Comparison of ENCODE assay signal across 9 mouse cellular contexts in genomic region chr17:36060829-36061228, GRCm38 (mm10). TPM values are rescaled to one million over a fixed set of nuclear protein-coding genes. Genes with fewer than 3 reads are reported as not detected.
DNase-seq lines count a peak whose midpoint lies in the region; ATAC-seq lines count a peak whose summit lies in the region.
"Had no signal": no experiment of that assay in that cellular context is flagged by ENCODE, and none has a peak within 500 bp of the region (broad histone marks: within the 10 kb centered on the region; RNA-seq: fewer than 3 reads in every experiment).

No protein-coding gene starts in this region.

- ATAC-seq in forebrain, embryonic 13.5 days, result no peak
- ATAC-seq in megakaryocyte-erythroid progenitor cell, adult 5-6 weeks (replicated peaks; ENCODE audit: low FRiP score, low TSS enrichment, poor library complexity, severe bottlenecking), result peak; percentile 66

- H3K36me3 ChIP-seq in forebrain, embryonic 10.5 days (replicated peaks), result no peaks in the 10 kb centered on the region
- no peaks in the 10 kb centered on the region for H3K36me3 ChIP-seq in forebrain, embryonic 13.5 days (ENCODE audit: poor library complexity, severe bottlenecking)
- H3K36me3 ChIP-seq: neural tube, embryonic 12.5 days had no signal

- peak; percentile 69 for DNase-seq in forebrain, embryonic 10.5 days (ENCODE audit: extremely low spot score, low spot score)
- peak; percentile 88 to 92 for DNase-seq in adrenal gland, adult 18-20 months (ENCODE audit: low spot score in 2 of 2)
- peak; percentile 88 for DNase-seq in embryo, embryonic 11 days
- peak; percentile 84 to 92 for DNase-seq in heart, postnatal 10 days
- DNase-seq in layer of hippocampus, postnatal 25 days (ENCODE audit: extremely low spot score in 1 of 2, low spot score in 1 of 2), result peak; percentile 78 to 98
- peak; percentile 79 to 93 for DNase-seq in spleen, postnatal 10 days (ENCODE audit: low spot score in 2 of 2)

- H3K4me2 ChIP-seq in forebrain, embryonic 13.5 days, result no peak overlapping the region
- H3K4me2 ChIP-seq: neural tube, embryonic 12.5 days had no signal

- H3K4me1 ChIP-seq in forebrain, embryonic 10.5 days, result no peaks in the 10 kb centered on the region
- no peaks in the 10 kb centered on the region for H3K4me1 ChIP-seq in forebrain, embryonic 13.5 days
- H3K4me1 ChIP-seq: neural tube, embryonic 12.5 days had no signal

- WGBS in forebrain, embryonic 10.5 days, result 28% methylated on average over 2 of the region's 2 CpGs
- 31% methylated on average over 2 of the region's 2 CpGs for WGBS in forebrain, embryonic 13.5 days

- intact Hi-C loops in heart, postnatal 10 days (cut with DNase I), result loop anchor here (10.0 kb wide), 1 partner anchor 134 kb away; the partner anchor contains the start of gene H2-T3

- H3K9me3 ChIP-seq in forebrain, embryonic 10.5 days, result no peaks in the 10 kb centered on the region
- H3K9me3 ChIP-seq in forebrain, embryonic 13.5 days (replicated peaks), result no peaks in the 10 kb centered on the region
- H3K9me3 ChIP-seq: neural tube, embryonic 12.5 days had no signal

- no peak overlapping the region for H3K9ac ChIP-seq in forebrain, embryonic 13.5 days
- H3K9ac ChIP-seq: neural tube, embryonic 12.5 days had no signal

- no peaks in the 10 kb centered on the region for H3K27me3 ChIP-seq in forebrain, embryonic 10.5 days (ENCODE audit: poor library complexity, severe bottlenecking)
- no peaks in the 10 kb centered on the region; the same call in 1 of the 2 replicates for H3K27me3 ChIP-seq in forebrain, embryonic 13.5 days
- H3K27me3 ChIP-seq: neural tube, embryonic 12.5 days had no signal

- no peak overlapping the region for H3K4me3 ChIP-seq in forebrain, embryonic 10.5 days
- H3K4me3 ChIP-seq in forebrain, embryonic 13.5 days, result no peak overlapping the region
- H3K4me3 ChIP-seq: neural tube, embryonic 12.5 days had no signal

- no peak overlapping the region for H3K27ac ChIP-seq in forebrain, embryonic 10.5 days
- H3K27ac ChIP-seq in forebrain, embryonic 13.5 days, result no peak overlapping the region
- H3K27ac ChIP-seq: neural tube, embryonic 12.5 days had no signal

RNA-seq across cellular contexts. Expression of gene Gm11127, which starts 2.7 kb away (rescaled TPM):
- polyA plus RNA-seq in forebrain, embryonic 10.5 days (2016; fragmentation: Nextera tagmentation; extraction: Ambion mirVana), result not detected in 2 replicates
- polyA plus RNA-seq in forebrain, embryonic 13.5 days (2015; fragmentation: Nextera tagmentation; extraction: Ambion mirVana), result not detected in 2 replicates
- 10 to 100 TPM in 1 of 2 experiments, 1 to 10 TPM in 1; 7.0 to 18.8 TPM for total RNA-seq in adrenal gland, adult 18-20 months (2021)
- total RNA-seq in heart, postnatal 10 days (2021), result 1 to 10 TPM; 2.1 to 2.4 TPM
- total RNA-seq in layer of hippocampus, postnatal 25 days (2021), result 1 to 10 TPM; 1.1 to 1.2 TPM
- total RNA-seq in megakaryocyte-erythroid progenitor cell, adult 5-6 weeks (2014; fragmentation: Nextera tagmentation), result not detected in 2 replicates
- not detected in 2 replicates for total RNA-seq in megakaryocyte-erythroid progenitor cell, adult 5-6 weeks (2017)
- polyA plus RNA-seq: neural tube, embryonic 12.5 days had no signal

RNA-seq across cellular contexts. Expression of gene Gm6034, which starts 18.1 kb away (rescaled TPM):
- polyA plus RNA-seq in forebrain, embryonic 10.5 days (2016; fragmentation: Nextera tagmentation; extraction: Ambion mirVana), result not detected in 2 replicates
- not detected in 2 replicates for polyA plus RNA-seq in forebrain, embryonic 13.5 days (2015; fragmentation: Nextera tagmentation; extraction: Ambion mirVana)
- not detected for total RNA-seq in adrenal gland, adult 18-20 months (2021)
- total RNA-seq in heart, postnatal 10 days (2021), result under 1 TPM in 1 of 2 experiments, not detected in 1; 0.15 TPM
- total RNA-seq in layer of hippocampus, postnatal 25 days (2021), result not detected
- 0.52 TPM in 1 of 2 replicates, not detected in the other for total RNA-seq in megakaryocyte-erythroid progenitor cell, adult 5-6 weeks (2014; fragmentation: Nextera tagmentation)
- not detected in 2 replicates for total RNA-seq in megakaryocyte-erythroid progenitor cell, adult 5-6 weeks (2017)
- polyA plus RNA-seq: neural tube, embryonic 12.5 days had no signal

RNA-seq across cellular contexts. Expression of gene H2-T22, which starts 18.3 kb away (rescaled TPM):
- polyA plus RNA-seq in forebrain, embryonic 10.5 days (2016; fragmentation: Nextera tagmentation; extraction: Ambion mirVana), result 6.8 and 8.1 TPM in 2 replicates
- 4.0 TPM in 2 replicates for polyA plus RNA-seq in forebrain, embryonic 13.5 days (2015; fragmentation: Nextera tagmentation; extraction: Ambion mirVana)
- total RNA-seq in adrenal gland, adult 18-20 months (2021), result 10 to 100 TPM; 33.0 to 61.5 TPM
- total RNA-seq in heart, postnatal 10 days (2021), result 10 to 100 TPM; 11.0 to 11.8 TPM
- 1 to 10 TPM; 6.9 to 8.8 TPM for total RNA-seq in layer of hippocampus, postnatal 25 days (2021)
- total RNA-seq in megakaryocyte-erythroid progenitor cell, adult 5-6 weeks (2014; fragmentation: Nextera tagmentation), result 17.1 and 25.6 TPM in 2 replicates
- 30.1 and 31.5 TPM in 2 replicates for total RNA-seq in megakaryocyte-erythroid progenitor cell, adult 5-6 weeks (2017)

RNA-seq across cellular contexts. Expression of gene H2-T23, which starts 28.2 kb away (rescaled TPM):
- 2.1 and 3.3 TPM in 2 replicates for polyA plus RNA-seq in forebrain, embryonic 10.5 days (2016; fragmentation: Nextera tagmentation; extraction: Ambion mirVana)
- polyA plus RNA-seq in forebrain, embryonic 13.5 days (2015; fragmentation: Nextera tagmentation; extraction: Ambion mirVana), result 5.6 and 5.7 TPM in 2 replicates
- total RNA-seq in adrenal gland, adult 18-20 months (2021), result 100 to 1,000 TPM in 1 of 2 experiments, 10 to 100 TPM in 1; 68.0 to 139 TPM
- total RNA-seq in heart, postnatal 10 days (2021), result 10 to 100 TPM; 16.6 TPM
- total RNA-seq in layer of hippocampus, postnatal 25 days (2021), result 1 to 10 TPM; 3.9 to 4.8 TPM
- 55.6 and 98.1 TPM in 2 replicates for total RNA-seq in megakaryocyte-erythroid progenitor cell, adult 5-6 weeks (2014; fragmentation: Nextera tagmentation)
- total RNA-seq in megakaryocyte-erythroid progenitor cell, adult 5-6 weeks (2017), result 84.5 and 111 TPM in 2 replicates

RNA-seq across cellular contexts. Expression of gene H2-T24, which starts 40.5 kb away (rescaled TPM):
- polyA plus RNA-seq in forebrain, embryonic 10.5 days (2016; fragmentation: Nextera tagmentation; extraction: Ambion mirVana), result 3.1 and 3.5 TPM in 2 replicates
- polyA plus RNA-seq in forebrain, embryonic 13.5 days (2015; fragmentation: Nextera tagmentation; extraction: Ambion mirVana), result 6.3 and 6.5 TPM in 2 replicates
- total RNA-seq in adrenal gland, adult 18-20 months (2021), result 1 to 10 TPM; 7.5 to 8.1 TPM
- 1 to 10 TPM; 2.2 to 3.3 TPM for total RNA-seq in heart, postnatal 10 days (2021)
- total RNA-seq in layer of hippocampus, postnatal 25 days (2021), result 1 to 10 TPM; 1.4 to 1.7 TPM
- total RNA-seq in megakaryocyte-erythroid progenitor cell, adult 5-6 weeks (2014; fragmentation: Nextera tagmentation), result 6.8 and 10.1 TPM in 2 replicates
- 25.5 and 35.1 TPM in 2 replicates for total RNA-seq in megakaryocyte-erythroid progenitor cell, adult 5-6 weeks (2017)
